28 mouse cellular contexts compared by ENCODE assay signal in the genomic region with DNA sequence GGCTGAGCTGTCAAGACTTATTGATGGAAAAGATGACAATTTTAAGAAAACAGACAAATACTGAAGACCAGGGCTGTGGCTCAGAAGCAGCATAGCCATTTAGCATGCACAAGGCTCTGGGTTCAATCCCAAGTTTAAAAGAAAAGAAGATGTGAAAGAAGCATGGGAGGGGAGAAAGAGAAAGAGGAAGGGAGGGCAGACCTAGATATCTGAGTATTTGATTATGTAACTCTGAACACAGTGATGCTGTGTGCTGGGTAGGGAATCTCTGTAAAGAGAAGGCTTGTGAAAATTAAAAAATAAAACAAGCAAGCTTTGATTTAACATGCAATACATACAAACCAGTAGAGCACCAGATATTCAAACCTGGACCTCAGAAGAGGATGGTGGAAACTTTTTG. TPM values are rescaled to one million over a fixed set of nuclear protein-coding genes. Genes with fewer than 3 reads are reported as not detected.
"Had no signal": no experiment of that assay in that cellular context is flagged by ENCODE, and none has a peak within 500 bp of the region (broad histone marks: within the 10 kb centered on the region; RNA-seq: fewer than 3 reads in every experiment).

No protein-coding gene starts in this region.

- H3K4me1 ChIP-seq: embryonic facial prominence, embryonic 10.5 days; embryonic facial prominence, embryonic 12.5 days; embryonic facial prominence, embryonic 13.5 days; embryonic facial prominence, embryonic 15.5 days; forebrain, embryonic 10.5 days; forebrain, embryonic 12.5 days; forebrain, embryonic 13.5 days; forebrain, embryonic 15.5 days had no signal

- H3K4me3 ChIP-seq: embryonic facial prominence, embryonic 10.5 days; embryonic facial prominence, embryonic 12.5 days; embryonic facial prominence, embryonic 13.5 days; embryonic facial prominence, embryonic 15.5 days; erythroblast, embryonic 14.5 days; forebrain, embryonic 10.5 days; forebrain, embryonic 12.5 days; forebrain, embryonic 13.5 days; forebrain, embryonic 15.5 days; gastrocnemius, adult 2 months; heart, adult 2 months had no signal

- DNase-seq: cerebellum, adult 2 months; cerebellum, adult 8-10 months; cerebellum, adult 9-10 months; cerebellum, adult 9-11 months; cerebellum, postnatal 10 days; cerebellum, postnatal 14 days; cerebellum, postnatal 25 days; cerebellum, postnatal 36 days; embryo, embryonic 11 days; forebrain, postnatal 0 days; gastrocnemius, adult 2 months; gastrocnemius, postnatal 10 days; gastrocnemius, postnatal 14 days; gastrocnemius, postnatal 25 days; gastrocnemius, postnatal 36 days; heart, adult 18-20 months; heart, adult 2 months had no signal

- H3K27me3 ChIP-seq: embryonic facial prominence, embryonic 12.5 days; embryonic facial prominence, embryonic 13.5 days; embryonic facial prominence, embryonic 15.5 days; forebrain, embryonic 12.5 days; forebrain, embryonic 13.5 days; forebrain, embryonic 15.5 days had no signal

- H3K9ac ChIP-seq: embryonic facial prominence, embryonic 12.5 days; embryonic facial prominence, embryonic 13.5 days; embryonic facial prominence, embryonic 15.5 days; forebrain, embryonic 12.5 days; forebrain, embryonic 13.5 days; forebrain, embryonic 15.5 days; forebrain, postnatal 0 days had no signal

- H3K4me2 ChIP-seq: embryonic facial prominence, embryonic 12.5 days; embryonic facial prominence, embryonic 13.5 days; embryonic facial prominence, embryonic 15.5 days; forebrain, embryonic 12.5 days; forebrain, embryonic 13.5 days; forebrain, embryonic 15.5 days had no signal

- H3K9me3 ChIP-seq: embryonic facial prominence, embryonic 10.5 days; embryonic facial prominence, embryonic 12.5 days; embryonic facial prominence, embryonic 13.5 days; embryonic facial prominence, embryonic 15.5 days; forebrain, embryonic 10.5 days; forebrain, embryonic 12.5 days; forebrain, embryonic 13.5 days; forebrain, embryonic 15.5 days had no signal

- H3K36me3 ChIP-seq: embryonic facial prominence, embryonic 10.5 days; embryonic facial prominence, embryonic 12.5 days; embryonic facial prominence, embryonic 13.5 days; embryonic facial prominence, embryonic 15.5 days; forebrain, embryonic 10.5 days; forebrain, embryonic 12.5 days; forebrain, embryonic 15.5 days had no signal

- H3K27ac ChIP-seq: embryonic facial prominence, embryonic 10.5 days; embryonic facial prominence, embryonic 12.5 days; embryonic facial prominence, embryonic 13.5 days; embryonic facial prominence, embryonic 15.5 days; forebrain, embryonic 10.5 days; forebrain, embryonic 12.5 days; forebrain, embryonic 13.5 days; forebrain, embryonic 15.5 days; gastrocnemius, adult 2 months; heart, adult 2 months had no signal

- ATAC-seq: forebrain, embryonic 13.5 days; forebrain, embryonic 14.5 days; forebrain, embryonic 15.5 days; forebrain, embryonic 16.5 days; forebrain, postnatal 0 days had no signal

RNA-seq across cellular contexts. Expression of a gene that starts 17.0 kb away (rescaled TPM):
- polyA plus RNA-seq: erythroblast, embryonic 14.5 days had no signal
